Mouse (Mus musculus): ENCODE data around the gene Gk2. TPM values are rescaled to one million over a fixed set of nuclear protein-coding genes. Genes with fewer than 3 reads are reported as not detected.

The Gk2 gene
- not detected in 2 replicates for polyA plus RNA-seq (2015; fragmentation: Nextera tagmentation; extraction: Ambion mirVana)

- Histone ChIP-seq H3K9me3 (no peaks in the 10 kb centered on the region), H3K36me3 (no peaks in the 10 kb centered on the region), H3K9ac (replicated peaks) (no peak within 1 kb of the TSS), H3K4me3 (no peak within 1 kb of the TSS), H3K4me2 (replicated peaks) (no peak within 1 kb of the TSS), H3K27me3 (no peaks in the 10 kb centered on the region), H3K27ac (replicated peaks) (no peak within 1 kb of the TSS), H3K4me1 (no peaks in the 10 kb centered on the region)
- ATAC-seq (replicated peaks), result no peak
- 94% methylated on average over 10 of the region's 10 CpGs for WGBS
Observed at GRCm38 (mm10) chr5:97456816-97457215, at the start of gene Gk2. Gene Gk2, minus strand, starts transcription at chr5:97457021.

GRCm38 (mm10) chr5:97498041-97498440 is 41.2 kb upstream of the Gk2 start:
- Histone ChIP-seq H3K9me3 (no peaks in the 10 kb centered on the region), H3K27ac (replicated peaks) (no peak overlapping the region), H3K36me3 (no peaks in the 10 kb centered on the region), H3K4me3 (no peak overlapping the region), H3K4me2 (replicated peaks) (no peak overlapping the region), H3K9ac (replicated peaks) (no peak overlapping the region), H3K4me1 (no peaks in the 10 kb centered on the region), H3K27me3 (no peaks in the 10 kb centered on the region)
- ATAC-seq (replicated peaks), result no peak

DNA sequence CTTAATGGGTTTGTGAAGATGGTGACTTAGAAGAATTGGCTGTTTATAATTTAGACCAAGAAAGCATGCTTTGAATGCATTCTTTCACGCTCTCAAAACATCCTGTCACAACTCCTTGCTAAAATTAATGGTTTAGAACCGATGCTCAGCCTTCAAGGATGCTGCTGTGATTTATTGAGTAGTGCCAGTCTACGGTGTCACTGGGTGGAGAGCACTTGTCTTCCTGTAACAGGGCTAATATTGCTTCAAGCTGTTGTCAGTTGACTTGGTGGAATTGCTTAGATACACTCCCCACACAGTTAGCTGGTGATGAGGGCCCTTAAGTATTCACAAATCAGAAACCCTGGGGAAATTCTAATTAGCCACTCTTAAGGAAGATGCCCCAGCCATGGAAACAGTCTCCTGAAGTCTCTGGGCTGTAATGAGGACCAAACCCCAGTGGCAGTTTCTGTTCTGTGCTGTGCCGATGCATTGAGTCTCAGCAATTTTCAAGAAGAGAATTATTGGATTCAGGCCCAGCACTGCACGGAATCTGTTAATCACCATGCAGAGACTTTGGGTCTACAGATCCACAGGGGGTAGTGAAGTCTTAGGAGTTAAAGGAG is 38.8 kb upstream of the Gk2 start:
- Histone ChIP-seq H3K4me3 (no peak overlapping the region), H3K4me1 (no peaks in the 10 kb centered on the region), H3K4me2 (replicated peaks) (no peak overlapping the region), H3K27me3 (no peaks in the 10 kb centered on the region), H3K36me3 (no peaks in the 10 kb centered on the region), H3K9ac (replicated peaks) (no peak overlapping the region), H3K9me3 (no peaks in the 10 kb centered on the region), H3K27ac (replicated peaks) (no peak overlapping the region)
- 44% methylated on average over 5 of the region's 5 CpGs for WGBS
- no peak for ATAC-seq (replicated peaks)

- Histone ChIP-seq H3K4me3 (no peak overlapping the region), H3K4me2 (replicated peaks) (no peak overlapping the region), H3K4me1 (no peaks in the 10 kb centered on the region), H3K36me3 (no peaks in the 10 kb centered on the region), H3K27ac (replicated peaks) (no peak overlapping the region), H3K9me3 (no peaks in the 10 kb centered on the region), H3K27me3 (no peaks in the 10 kb centered on the region), H3K9ac (replicated peaks) (no peak overlapping the region)
- 96% methylated on average over 5 of the region's 5 CpGs for WGBS
- ATAC-seq (replicated peaks), result no peak
Observed at GRCm38 (mm10) chr5:97493421-97493820, 36.6 kb upstream of the Gk2 start.

DNA sequence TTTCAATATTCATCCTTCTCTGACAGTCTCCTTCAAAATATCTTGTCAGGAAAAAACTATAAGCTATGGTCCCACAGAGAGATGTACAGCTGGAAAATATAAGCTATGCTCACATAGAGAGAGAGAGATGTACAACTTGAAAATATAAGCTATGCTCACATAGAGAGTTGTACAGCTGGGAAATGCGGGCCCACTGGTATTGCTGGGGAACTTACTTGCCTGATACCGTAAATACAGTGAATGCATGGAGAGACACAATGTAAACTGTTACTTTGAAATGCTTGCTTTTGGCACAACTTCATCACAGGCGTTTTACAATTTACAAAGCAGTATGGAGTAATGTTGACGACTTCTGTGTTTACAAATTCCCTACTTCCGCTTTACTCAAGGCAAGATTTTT is 29.3 kb upstream of the Gk2 start:
- Histone ChIP-seq H3K9me3 (no peaks in the 10 kb centered on the region), H3K27me3 (no peaks in the 10 kb centered on the region), H3K4me1 (no peaks in the 10 kb centered on the region), H3K4me2 (replicated peaks) (no peak overlapping the region), H3K27ac (replicated peaks) (no peak overlapping the region), H3K4me3 (no peak overlapping the region), H3K36me3 (no peaks in the 10 kb centered on the region), H3K9ac (replicated peaks) (no peak overlapping the region)
- ATAC-seq (replicated peaks), result no peak
- WGBS, result 60% methylated on average over 5 of the region's 5 CpGs

DNA sequence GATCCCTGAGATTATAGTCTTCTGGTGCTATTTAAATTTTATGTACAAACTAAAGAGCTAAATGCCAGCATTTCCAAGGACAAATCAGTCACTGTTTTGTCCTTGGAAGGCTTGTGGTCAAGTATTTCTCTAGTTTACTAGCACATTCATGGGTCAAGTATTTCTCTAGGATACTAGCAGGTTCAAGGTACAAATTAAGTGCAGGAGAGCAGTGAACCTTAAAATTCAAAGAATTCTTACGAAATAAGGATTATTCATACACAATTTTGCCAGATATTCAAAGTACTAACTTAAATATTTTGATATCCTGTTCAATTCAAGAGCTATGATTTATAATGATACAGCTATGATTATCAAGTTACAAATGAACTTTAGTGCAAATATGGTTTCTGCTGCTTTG is 23.2 kb upstream of the Gk2 start:
- ATAC-seq (replicated peaks), result no peak
- 82% methylated on average over 1 of the region's 1 CpGs for WGBS
- Histone ChIP-seq H3K4me1 (no peaks in the 10 kb centered on the region), H3K36me3 (no peaks in the 10 kb centered on the region), H3K27me3 (no peaks in the 10 kb centered on the region), H3K27ac (replicated peaks) (no peak overlapping the region), H3K4me2 (replicated peaks) (no peak overlapping the region), H3K9me3 (no peaks in the 10 kb centered on the region), H3K4me3 (no peak overlapping the region), H3K9ac (replicated peaks) (no peak overlapping the region)

DNA sequence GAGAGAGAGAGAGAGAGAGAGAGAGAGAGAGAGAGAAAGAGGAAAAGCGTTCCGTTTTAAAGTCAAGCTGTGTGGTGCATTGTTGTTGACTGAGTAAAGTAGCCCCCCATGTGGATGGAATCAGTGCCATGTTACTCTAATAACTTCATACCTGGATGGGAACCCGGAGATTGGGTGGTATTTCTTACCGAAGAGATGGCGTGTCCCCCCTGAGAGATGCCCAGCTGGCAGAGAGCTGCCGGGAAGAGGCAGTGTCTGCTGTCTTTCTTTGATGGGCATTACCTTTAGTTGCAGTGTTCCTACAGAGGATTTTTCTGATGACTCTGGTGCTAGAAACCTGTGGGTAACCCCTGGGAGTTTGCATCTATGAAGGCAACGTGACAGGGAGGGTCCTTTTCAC is 10.4 kb upstream of the Gk2 start:
- ATAC-seq (replicated peaks), result 0 out of 2 replicates have a peak, but pooled peaks have one; percentile 29
- Histone ChIP-seq H3K27ac (replicated peaks) (peak overlapping the region; percentile 54; the same call in 1 of the 2 replicates), H3K9ac (replicated peaks) (no peak overlapping the region), H3K4me2 (replicated peaks) (no peak overlapping the region), H3K36me3 (no peaks in the 10 kb centered on the region), H3K4me3 (no peak overlapping the region), H3K9me3 (no peaks in the 10 kb centered on the region), H3K4me1 (peaks cover 17% of the 10 kb centered on the region), H3K27me3 (no peaks in the 10 kb centered on the region)
- 78% methylated on average over 7 of the region's 7 CpGs for WGBS

- no peaks in the 10 kb centered on the region for H3K36me3 ChIP-seq
- H3K9me3 ChIP-seq, result no peaks in the 10 kb centered on the region
- no peak overlapping the region for H3K4me3 ChIP-seq
- ATAC-seq (replicated peaks), result peak; percentile 64
- 38% methylated on average over 10 of the region's 10 CpGs for WGBS
- peaks cover 17% of the 10 kb centered on the region for H3K4me1 ChIP-seq
- no peaks in the 10 kb centered on the region for H3K27me3 ChIP-seq
- no peak overlapping the region for H3K4me2 ChIP-seq (replicated peaks)
- no peak overlapping the region for H3K9ac ChIP-seq (replicated peaks)
- H3K27ac ChIP-seq (replicated peaks), result peak overlapping the region; percentile 35
Observed at GRCm38 (mm10) chr5:97466430-97467158, 9.8 kb upstream of the Gk2 start.

DNA sequence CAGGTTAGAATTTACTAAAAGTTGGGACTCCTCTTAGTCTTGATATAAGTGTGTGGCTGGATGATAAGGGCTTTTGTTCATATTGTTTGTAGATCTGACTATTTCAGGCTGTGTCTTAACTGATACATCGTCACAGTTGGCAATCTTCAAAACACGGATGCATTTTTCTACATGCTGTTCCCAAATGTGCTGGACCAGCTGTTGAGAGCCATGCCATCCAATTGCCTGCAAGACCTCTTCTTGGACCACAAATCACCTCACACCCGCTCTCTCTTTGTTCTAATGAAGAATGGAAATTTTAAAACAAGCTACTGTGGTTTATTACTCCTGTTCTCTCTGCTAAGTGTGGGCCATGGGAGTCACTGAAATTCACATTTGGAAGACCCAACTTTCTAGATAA is 9.1 kb upstream of the Gk2 start:
- WGBS, result 57% methylated on average over 3 of the region's 3 CpGs
- 0 out of 2 replicates have a peak, but pooled peaks have one; percentile 39 for ATAC-seq (replicated peaks)
- Histone ChIP-seq H3K36me3 (no peaks in the 10 kb centered on the region), H3K4me3 (no peak overlapping the region), H3K27me3 (no peaks in the 10 kb centered on the region), H3K9me3 (no peaks in the 10 kb centered on the region), H3K9ac (replicated peaks) (no peak overlapping the region), H3K4me1 (peaks cover 17% of the 10 kb centered on the region), H3K4me2 (replicated peaks) (no peak overlapping the region), H3K27ac (replicated peaks) (peak overlapping the region; percentile 35)

DNA sequence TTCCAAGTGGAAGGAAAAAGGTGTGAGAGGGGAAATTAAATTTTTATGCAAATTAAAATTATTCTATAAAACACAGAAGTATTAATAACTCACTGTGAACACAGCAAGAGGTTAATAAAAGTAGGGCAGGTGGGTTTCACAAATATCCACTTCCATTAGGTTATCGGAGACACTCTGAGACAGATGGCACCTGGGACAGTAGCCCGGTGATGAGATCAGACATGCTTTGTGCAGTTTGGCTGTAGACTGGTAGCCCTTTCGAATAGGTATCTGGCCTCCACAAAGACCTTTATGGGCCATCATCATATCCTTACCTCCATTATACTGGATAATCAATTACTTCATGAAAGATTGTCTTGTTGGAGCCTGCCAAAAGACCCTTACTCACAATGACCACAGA is 6.0 kb upstream of the Gk2 start:
- no peaks in the 10 kb centered on the region for H3K36me3 ChIP-seq
- H3K4me2 ChIP-seq (replicated peaks), result no peak overlapping the region
- no peak overlapping the region for H3K27ac ChIP-seq (replicated peaks)
- H3K4me3 ChIP-seq, result no peak overlapping the region
- no peak overlapping the region for H3K9ac ChIP-seq (replicated peaks)
- H3K27me3 ChIP-seq, result no peaks in the 10 kb centered on the region
- H3K4me1 ChIP-seq, result peaks cover 17% of the 10 kb centered on the region
- no peaks in the 10 kb centered on the region for H3K9me3 ChIP-seq
- 86% methylated on average over 3 of the region's 3 CpGs for WGBS
- no peak for ATAC-seq (replicated peaks)

- ATAC-seq (replicated peaks), result no peak
- Histone ChIP-seq H3K4me1 (no peaks in the 10 kb centered on the region), H3K9ac (replicated peaks) (no peak overlapping the region), H3K4me2 (replicated peaks) (no peak overlapping the region), H3K27ac (replicated peaks) (no peak overlapping the region), H3K36me3 (no peaks in the 10 kb centered on the region), H3K4me3 (no peak overlapping the region), H3K9me3 (no peaks in the 10 kb centered on the region), H3K27me3 (no peaks in the 10 kb centered on the region)
- 93% methylated on average over 4 of the region's 4 CpGs for WGBS
Observed at GRCm38 (mm10) chr5:97451451-97451850, 5.4 kb downstream of the Gk2 start.

- no peaks in the 10 kb centered on the region for H3K36me3 ChIP-seq
- H3K27me3 ChIP-seq, result no peaks in the 10 kb centered on the region
- H3K4me1 ChIP-seq, result no peaks in the 10 kb centered on the region
- ATAC-seq (replicated peaks), result no peak
- H3K4me2 ChIP-seq (replicated peaks), result no peak overlapping the region
- H3K27ac ChIP-seq (replicated peaks), result no peak overlapping the region
- H3K9ac ChIP-seq (replicated peaks), result no peak overlapping the region
- H3K4me3 ChIP-seq, result no peak overlapping the region
- 40% methylated on average over 1 of the region's 1 CpGs for WGBS
- no peaks in the 10 kb centered on the region for H3K9me3 ChIP-seq
Observed at GRCm38 (mm10) chr5:97444191-97444590, 12.6 kb downstream of the Gk2 start.

- no peak for ATAC-seq (replicated peaks)
- no peaks in the 10 kb centered on the region for H3K36me3 ChIP-seq
- WGBS, result 95% methylated on average over 2 of the region's 2 CpGs
- peaks cover 3% of the 10 kb centered on the region; the same call in 1 of the 2 replicates for H3K4me1 ChIP-seq
- no peak overlapping the region for H3K27ac ChIP-seq (replicated peaks)
- H3K27me3 ChIP-seq, result no peaks in the 10 kb centered on the region
- H3K9ac ChIP-seq (replicated peaks), result no peak overlapping the region
- no peaks in the 10 kb centered on the region for H3K9me3 ChIP-seq
- no peak overlapping the region for H3K4me3 ChIP-seq
- no peak overlapping the region for H3K4me2 ChIP-seq (replicated peaks)
Observed at GRCm38 (mm10) chr5:97432512-97432911, 24.3 kb downstream of the Gk2 start.
